Mouse (Mus musculus): ENCODE results near the gene Acsl1.

GRCm38 (mm10) chr8:46545854-46546253 lies 75.0 kb downstream of the Acsl1 start:
- TF ChIP-seq GATA1 (IDR thresholded peaks at IDR 0.05; ENCODE audit: borderline replicate concordance, low read length) = no peak
- no peak for TF ChIP-seq FLI1 (IDR thresholded peaks at IDR 0.05; ENCODE audit: low read length)
